Mouse (Mus musculus) ES-Bruce4 (cell line): Measurements from ENCODE around the gene Sapcd1.

Experiments
- CTCF ChIP-seq: IDR thresholded peaks from one replicate; pipeline ENCODE4 v1.8.1; 2011; ENCODE audit warnings: low read depth, low read length
- POLR2A ChIP-seq: IDR thresholded peaks from one replicate; pipeline ENCODE4 v1.8.1; 2011; ENCODE audit warnings: low read length; ENCODE audit not compliant: insufficient read depth

- TF ChIP-seq POLR2A (no peak), CTCF (no peak)
These were observed 33.5 kb upstream of the Sapcd1 start for GRCm38 (mm10) chr17:35061299-35061698.
